Mouse (Mus musculus) intestine, embryonic 14.5 days (tissue): ENCODE data around the gene Gba. TPM values are rescaled to one million over a fixed set of nuclear protein-coding genes. Genes with fewer than 3 reads are reported as not detected.
"Not testable (repeated sequence)": the region's sequence is repeated elsewhere in the genome, so short reads cannot be mapped to it uniquely, and the experiment has no call there.

Experiments used
- ATAC-seq: fragments of 200-750 bp; cut with Nextera tagmentation; replicated peaks from 2 replicates; pipeline ENCODE4 v1.8.0; 2017; ENCODE audit warnings: low read depth, moderate number of reproducible peaks, moderate TSS enrichment, moderate library complexity; ENCODE audit not compliant: low FRiP score, low TSS enrichment
- DNase-seq: peaks from one replicate; pipeline ENCODE4 v3.0.0-alpha.2; 2018; ENCODE audit warnings: low spot score
- H3K27ac ChIP-seq: fragments of 300-500 bp; sonication (generic); 2 replicates; pipeline ENCODE4 v1.5.1; 2014; ENCODE audit warnings: low read depth, mild to moderate bottlenecking, control low read depth
- H3K27me3 ChIP-seq: fragments of 300-500 bp; sonication (generic); replicated peaks from 2 replicates; pipeline ENCODE4 v1.6.1; 2014; ENCODE audit warnings: low read length, control low read depth; ENCODE audit not compliant: control insufficient read depth, insufficient read depth
- H3K36me3 ChIP-seq: fragments of 300-500 bp; sonication (generic); 2 replicates; pipeline ENCODE4 v1.6.1; 2014; ENCODE audit warnings: low read length, control low read depth; ENCODE audit not compliant: control insufficient read depth, insufficient read depth
- H3K4me1 ChIP-seq: fragments of 300-500 bp; sonication (generic); replicated peaks from 2 replicates; pipeline ENCODE4 v1.6.1; 2014; ENCODE audit warnings: low read length, control low read depth, mixed read lengths; ENCODE audit not compliant: control insufficient read depth, insufficient read depth
- H3K4me2 ChIP-seq: fragments of 300-500 bp; sonication (generic); 2 replicates; pipeline ENCODE4 v1.6.1; 2014; ENCODE audit warnings: low read length
- H3K4me3 ChIP-seq: fragments of 300-500 bp; sonication (generic); 2 replicates; pipeline ENCODE4 v1.5.1; 2014; ENCODE audit warnings: low read depth, low read length, control low read depth, mixed read lengths
- H3K9ac ChIP-seq: fragments of 300-500 bp; sonication (generic); 2 replicates; pipeline ENCODE4 v1.6.1; 2014; ENCODE audit warnings: mild to moderate bottlenecking, low read length
- H3K9me3 ChIP-seq: fragments of 300-500 bp; sonication (generic); 2 replicates; pipeline ENCODE4 v1.6.1; 2016; ENCODE audit warnings: low read length, control low read depth; ENCODE audit not compliant: control insufficient read depth
- WGBS: fragments of 180-500 bp; shearing (Covaris S2); extraction: QIAGEN DNeasy Blood & Tissue Kit; methylation state at CpG from one replicate; pipeline ENCODE4 v1.1.7; 2014; 5-methylcytosine and 5-hydroxymethylcytosine counted together
- polyA plus RNA-seq: library from polyadenylated mRNA; unstranded; fragments of >200 nt; fragmentation: Nextera tagmentation; extraction: Ambion mirVana; gene quantifications from 2 replicates; pipeline ENCODE4 v1.2.1, GENCODE M21; 2014

Gba gene
- 39.2 and 41.0 TPM in 2 replicates for polyA plus RNA-seq

- DNase-seq, result peak; percentile 92
- H3K4me2 ChIP-seq, result peak within 1 kb of the TSS; percentile 68
- H3K27ac ChIP-seq, result no peak within 1 kb of the TSS
- peaks cover 4% of the 10 kb centered on the region for H3K4me1 ChIP-seq
- peak within 1 kb of the TSS; percentile 49 for H3K9ac ChIP-seq
- H3K9me3 ChIP-seq, result no peaks in the 10 kb centered on the region
- peak; percentile 92 for ATAC-seq
- H3K4me3 ChIP-seq, result peak within 1 kb of the TSS; percentile 67
- H3K27me3 ChIP-seq, result no peaks in the 10 kb centered on the region
- peaks cover 32% of the 10 kb centered on the region for H3K36me3 ChIP-seq
- 23% methylated on average over 13 of the region's 13 CpGs for WGBS
These were observed at the start of gene Gba for GRCm38 (mm10) chr3:89202253-89203141. TSS of gene Gba (plus strand) at chr3:89202928.

DNA sequence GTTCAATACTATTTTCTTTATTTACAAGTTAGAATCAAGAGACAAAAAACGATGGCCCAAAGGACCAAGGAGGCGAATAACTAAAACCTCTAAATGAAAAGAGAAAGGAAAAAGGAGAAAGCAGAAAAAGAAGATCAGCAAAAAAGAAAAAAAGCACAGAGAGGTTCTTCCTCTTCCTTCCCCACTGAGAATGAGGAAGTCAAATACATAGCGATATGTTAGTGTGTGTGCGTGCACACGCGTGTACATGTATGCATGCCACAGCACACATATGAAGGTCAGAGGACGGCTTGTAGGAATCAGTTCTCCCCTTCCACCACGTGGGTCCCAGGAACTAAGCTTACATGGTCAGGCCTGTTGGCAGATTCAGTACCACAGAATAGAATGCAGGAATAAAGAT, 45.8 kb upstream of the Gba start:
- H3K27ac ChIP-seq, result no peak overlapping the region
- ATAC-seq, result no peak
- H3K4me2 ChIP-seq, result no peak overlapping the region
- no peak overlapping the region for H3K9ac ChIP-seq
- 86% methylated on average over 8 of the region's 8 CpGs for WGBS
- H3K36me3 ChIP-seq, result no peaks in the 10 kb centered on the region
- H3K27me3 ChIP-seq, result peaks cover 4% of the 10 kb centered on the region; the same call in 1 of the 2 replicates
- no peak overlapping the region for H3K4me3 ChIP-seq
- peaks cover 4% of the 10 kb centered on the region; the same call in 1 of the 2 replicates for H3K4me1 ChIP-seq
- H3K9me3 ChIP-seq, result no peaks in the 10 kb centered on the region
- no peak for DNase-seq

GRCm38 (mm10) chr3:89158651-89159050, 44.1 kb upstream of the Gba start:
- H3K4me2 ChIP-seq, result peak overlapping the region; percentile 98; the same call in 1 of the 2 replicates
- H3K9ac ChIP-seq, result no peak overlapping the region
- H3K27ac ChIP-seq, result no peak overlapping the region

DNA sequence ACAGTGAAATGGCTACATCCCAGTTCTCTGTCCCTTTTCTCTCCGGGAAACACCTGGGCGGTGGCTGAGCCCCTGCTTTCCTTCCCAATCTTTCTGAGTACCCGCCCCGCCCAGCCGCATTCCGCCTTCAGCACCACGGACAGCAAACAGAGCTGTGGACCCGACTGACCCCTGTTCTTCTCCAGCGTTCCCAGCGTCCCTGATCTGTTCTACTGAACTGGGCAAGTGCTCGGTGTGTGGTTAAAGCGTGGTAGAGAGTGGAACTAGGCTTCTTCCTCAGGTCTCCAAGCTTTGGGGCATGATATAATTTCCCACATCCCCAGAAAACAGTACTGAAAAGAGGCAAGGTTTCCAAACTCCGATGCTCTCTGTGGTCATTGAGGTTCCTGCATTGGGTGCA, 43.5 kb upstream of the Gba start:
- Histone ChIP-seq H3K9me3 (no peaks in the 10 kb centered on the region), H3K27me3 (no peaks in the 10 kb centered on the region; the same call in 1 of the 2 replicates), H3K4me3 (peak overlapping the region; percentile 57), H3K4me1 (peaks cover 9% of the 10 kb centered on the region), H3K9ac (peak overlapping the region; percentile 43; the same call in 1 of the 2 replicates), H3K36me3 (no peaks in the 10 kb centered on the region), H3K27ac (no peak overlapping the region), H3K4me2 (peak overlapping the region; percentile 98)
- WGBS, result 3% methylated on average over 13 of the region's 13 CpGs
- peak; percentile 28; the same call in 1 of the 2 replicates for ATAC-seq
- DNase-seq, result peak; percentile 91

More at GRCm38 (mm10) chr3:89158651-89159050, 44.1 kb upstream of the Gba start:
- Histone ChIP-seq H3K4me3 (no peak overlapping the region), H3K9me3 (no peaks in the 10 kb centered on the region), H3K27me3 (no peaks in the 10 kb centered on the region; the same call in 1 of the 2 replicates), H3K36me3 (no peaks in the 10 kb centered on the region), H3K4me1 (peaks cover 4% of the 10 kb centered on the region)
- 18% methylated on average over 7 of the region's 7 CpGs for WGBS
- ATAC-seq, result no peak
- DNase-seq, result no peak

- ATAC-seq, result peak; percentile 67
- under 1% methylated on average over 34 of the region's 66 CpGs for WGBS
- Histone ChIP-seq H3K36me3 (no peaks in the 10 kb centered on the region), H3K4me3 (peak within 1 kb of the TSS; percentile 57), H3K4me2 (peak within 1 kb of the TSS; percentile 98), H3K4me1 (peaks cover 9% of the 10 kb centered on the region), H3K9ac (peak within 1 kb of the TSS; percentile 43; the same call in 1 of the 2 replicates), H3K9me3 (no peaks in the 10 kb centered on the region), H3K27me3 (no peaks in the 10 kb centered on the region; the same call in 1 of the 2 replicates), H3K27ac (no peak within 1 kb of the TSS)
- DNase-seq, result peak; percentile 81
These were observed 42.9 kb upstream of the Gba start, which contains the start of gene Hcn3 for GRCm38 (mm10) chr3:89159616-89160344. TSS of gene Hcn3 (minus strand) at chr3:89160196.

DNA sequence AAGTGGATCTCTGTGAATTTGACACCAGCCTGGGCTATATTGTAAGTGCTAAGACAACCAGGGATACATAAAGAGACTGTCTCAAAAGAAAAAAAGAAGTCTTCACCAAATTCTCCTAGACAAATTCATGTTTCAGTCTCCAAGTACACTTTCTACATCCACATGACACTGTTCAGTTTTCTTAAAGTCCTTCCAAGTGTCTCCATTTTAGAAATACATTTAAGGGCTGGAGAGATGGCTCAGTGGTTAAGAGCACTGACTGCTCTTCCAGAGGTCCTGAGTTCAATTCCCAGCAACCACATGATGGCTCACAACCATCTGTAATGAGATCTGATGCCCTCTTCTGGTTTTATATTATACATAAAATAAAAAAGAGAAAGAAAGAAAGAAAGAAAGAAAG, 41.5 kb upstream of the Gba start:
- H3K4me1 ChIP-seq, result peaks cover 17% of the 10 kb centered on the region
- not testable (repeated sequence) for H3K9me3 ChIP-seq, H3K27ac ChIP-seq, H3K36me3 ChIP-seq, DNase-seq, H3K9ac ChIP-seq, H3K4me3 ChIP-seq, H3K4me2 ChIP-seq, ATAC-seq, H3K27me3 ChIP-seq

DNA sequence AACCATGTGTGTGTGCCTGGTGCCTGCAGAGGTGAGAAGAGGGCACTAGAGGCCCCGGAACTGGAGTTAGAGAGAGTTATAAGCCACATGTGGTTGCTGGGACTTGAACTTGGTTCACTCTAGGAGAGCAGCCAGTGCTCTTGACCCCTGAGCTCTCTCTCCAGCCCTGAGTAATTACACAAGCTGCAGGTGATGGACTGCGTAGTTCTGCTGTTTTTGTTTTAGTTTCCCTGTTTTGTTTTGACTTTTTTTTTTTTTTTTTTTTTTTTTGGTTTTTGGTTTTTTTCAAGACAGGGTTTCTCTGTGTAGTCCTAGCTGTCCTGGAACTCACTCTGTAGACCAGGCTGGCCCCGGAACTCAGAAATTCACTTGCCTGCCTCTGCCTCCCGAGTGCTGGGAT, 40.9 kb upstream of the Gba start:
- peaks cover 20% of the 10 kb centered on the region for H3K4me1 ChIP-seq
- no peak overlapping the region for H3K4me3 ChIP-seq
- 74% methylated on average over 4 of the region's 4 CpGs for WGBS
- H3K9me3 ChIP-seq, result no peaks in the 10 kb centered on the region
- no peak for ATAC-seq
- H3K27me3 ChIP-seq, result no peaks in the 10 kb centered on the region; the same call in 1 of the 2 replicates
- 0 out of 2 replicates have a peak, but pooled peaks cover 1% of the 10 kb centered on the region for H3K36me3 ChIP-seq
- H3K4me2 ChIP-seq, result no peak overlapping the region
- DNase-seq, result no peak
- H3K27ac ChIP-seq, result no peak overlapping the region
- no peak overlapping the region for H3K9ac ChIP-seq

DNA sequence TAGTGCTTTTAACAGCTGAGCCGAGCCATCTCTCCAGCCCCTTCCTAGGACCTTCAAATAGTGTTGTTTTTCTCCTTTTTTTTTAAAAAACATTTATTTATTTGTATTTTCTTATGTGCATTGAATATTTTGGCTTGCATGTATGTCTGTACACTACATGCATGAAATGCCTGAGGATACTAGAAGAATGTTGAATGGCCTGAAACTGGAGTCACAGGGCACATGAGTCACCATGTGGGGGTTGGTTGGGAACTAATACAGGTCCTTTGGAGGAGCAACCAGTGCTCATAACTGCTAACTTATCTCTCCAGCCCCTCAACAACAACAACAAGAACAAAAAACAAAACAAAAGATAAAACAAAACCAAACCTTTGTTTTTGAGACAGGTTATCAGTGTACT, 39.6 kb upstream of the Gba start:
- H3K27me3 ChIP-seq, result no peaks in the 10 kb centered on the region; the same call in 1 of the 2 replicates
- DNase-seq, result no peak
- H3K9me3 ChIP-seq, result no peaks in the 10 kb centered on the region
- H3K9ac ChIP-seq, result no peak overlapping the region
- no peak for ATAC-seq
- no peak overlapping the region for H3K27ac ChIP-seq
- WGBS, result 76% methylated on average over 1 of the region's 1 CpGs
- peaks cover 20% of the 10 kb centered on the region for H3K4me1 ChIP-seq
- H3K4me2 ChIP-seq, result no peak overlapping the region
- H3K36me3 ChIP-seq, result peaks cover 15% of the 10 kb centered on the region
- H3K4me3 ChIP-seq, result no peak overlapping the region
